Mouse (Mus musculus): ENCODE measurements at regions not wholly inside any gene's neighbourhood (a gene's known extent, or its start where the extent isn't known, plus 50 kb on each side); places are given as distances from the start of the nearest gene placed in this dataset.

- DNase-seq (ENCODE audit: low spot score): no peak
These were observed 1239.3 kb upstream of the A1bg start for GRCm38 (mm10) chr15:62161975-62162647.

GRCm38 (mm10) chr15:62161061-62161460 lies 1238.2 kb upstream of the A1bg start:
- no peak for DNase-seq (ENCODE audit: low spot score)

DNA sequence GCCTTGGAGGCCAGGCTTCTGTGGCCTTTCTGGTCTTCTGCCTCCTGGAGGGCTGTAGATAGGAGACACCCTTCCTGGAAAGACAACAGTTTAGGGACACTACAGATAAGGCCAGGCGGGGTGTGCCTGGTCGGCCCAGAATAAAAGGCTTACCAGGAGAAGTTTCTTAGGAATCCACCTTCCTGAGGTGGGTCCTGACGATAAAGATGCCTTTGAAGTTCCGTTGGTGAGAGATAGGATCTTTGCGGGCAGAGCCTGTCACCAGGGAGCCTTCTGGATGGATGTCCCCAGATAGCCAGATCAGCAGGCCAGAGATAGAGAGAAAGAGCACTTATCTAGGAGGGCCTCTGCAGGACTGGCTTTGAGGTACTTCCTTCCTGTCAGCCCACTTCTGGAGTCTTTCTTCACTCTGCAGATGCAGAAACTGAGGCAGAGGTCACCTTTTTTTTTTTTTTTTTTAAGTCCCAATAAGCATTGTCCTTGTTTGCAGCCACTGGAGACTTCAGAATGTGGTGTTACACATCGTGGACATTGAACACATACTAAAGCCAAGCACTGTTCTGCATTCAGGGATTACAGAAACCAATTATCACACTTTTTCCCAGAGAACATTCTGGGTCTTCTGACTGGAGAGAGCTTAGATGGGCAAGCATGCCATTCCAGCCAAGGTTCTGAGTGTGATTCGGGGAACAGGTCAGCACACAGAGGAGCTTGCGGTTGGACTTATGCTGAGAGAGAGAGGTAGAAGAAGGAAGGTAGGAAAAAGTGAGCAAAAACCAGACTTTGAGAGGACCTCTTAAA lies 1236.3 kb upstream of the A1bg start:
- no peak for DNase-seq (ENCODE audit: low spot score)

DNA sequence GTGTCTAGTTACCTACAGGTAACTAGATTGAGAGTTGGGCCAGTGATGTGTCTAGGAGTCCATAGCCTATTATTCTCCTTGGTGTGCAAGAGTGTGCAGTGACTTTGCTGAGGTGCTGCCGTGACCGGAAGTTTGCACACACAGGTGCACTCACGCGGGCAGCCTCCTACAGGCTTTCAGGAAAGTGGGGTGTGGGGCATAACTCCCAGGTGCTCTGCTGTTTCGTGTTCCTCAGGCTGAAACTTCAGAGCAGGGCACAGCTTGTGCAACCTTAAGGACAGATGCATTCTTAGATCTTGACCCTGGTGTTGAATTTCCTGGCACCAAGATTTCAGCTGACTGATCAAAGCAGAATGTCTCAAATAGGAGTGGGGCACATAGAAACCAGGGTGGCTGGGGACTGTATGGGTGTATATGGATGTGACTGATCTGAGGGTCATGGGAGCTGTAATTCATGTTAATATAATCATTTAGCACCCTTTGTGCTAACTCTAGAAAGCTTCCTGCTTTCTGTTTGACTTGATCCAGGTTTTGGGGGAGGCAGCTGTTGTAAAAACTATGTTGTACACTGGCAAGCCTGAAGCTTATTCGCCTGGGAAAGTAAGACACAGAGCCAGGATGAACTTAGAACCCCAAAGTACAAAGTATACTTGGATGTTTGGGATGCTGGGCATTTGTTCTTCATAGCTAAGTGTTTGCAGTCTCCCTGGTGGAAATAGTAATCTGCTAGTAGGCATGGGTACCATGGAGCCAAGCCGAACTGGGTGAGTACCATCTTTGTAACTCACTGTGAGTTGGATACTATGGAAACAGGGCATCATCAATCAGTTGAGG lies 1234.6 kb upstream of the A1bg start:
- DNase-seq (ENCODE audit: low spot score): no peak

GRCm38 (mm10) chr15:62153222-62153621 lies 1230.4 kb upstream of the A1bg start:
- DNase-seq (ENCODE audit: low spot score): no peak

GRCm38 (mm10) chr15:62152133-62152532 lies 1229.3 kb upstream of the A1bg start:
- no peak for DNase-seq (ENCODE audit: low spot score)

DNA sequence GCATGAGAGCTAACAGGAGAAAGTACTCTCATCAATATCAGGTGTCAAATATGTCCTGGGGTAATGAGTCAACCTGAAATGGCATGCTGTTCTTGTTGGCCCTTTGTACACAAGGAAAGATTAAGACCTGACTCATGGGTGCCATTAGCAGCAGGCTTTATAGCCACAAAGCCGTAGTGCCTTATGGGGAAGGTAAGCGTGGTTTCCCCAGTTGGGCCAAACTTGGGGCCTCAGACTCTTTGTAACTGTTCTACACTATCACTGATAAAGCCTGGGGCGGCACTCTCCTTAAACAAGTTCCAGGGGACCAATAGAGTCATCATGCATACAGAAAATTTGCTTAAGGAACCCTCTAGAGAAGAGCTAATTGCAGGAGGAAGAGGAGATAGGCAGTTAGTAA lies 1228.9 kb upstream of the A1bg start:
- DNase-seq (ENCODE audit: low spot score): no peak

GRCm38 (mm10) chr15:62150296-62150695 lies 1227.5 kb upstream of the A1bg start:
- no peak for DNase-seq (ENCODE audit: low spot score)

- DNase-seq (ENCODE audit: low spot score): no peak
These were observed 1225.9 kb upstream of the A1bg start for GRCm38 (mm10) chr15:62148680-62149237.

- no peak for DNase-seq (ENCODE audit: low spot score)
These were observed 1224.6 kb upstream of the A1bg start for GRCm38 (mm10) chr15:62147343-62147953.

DNA sequence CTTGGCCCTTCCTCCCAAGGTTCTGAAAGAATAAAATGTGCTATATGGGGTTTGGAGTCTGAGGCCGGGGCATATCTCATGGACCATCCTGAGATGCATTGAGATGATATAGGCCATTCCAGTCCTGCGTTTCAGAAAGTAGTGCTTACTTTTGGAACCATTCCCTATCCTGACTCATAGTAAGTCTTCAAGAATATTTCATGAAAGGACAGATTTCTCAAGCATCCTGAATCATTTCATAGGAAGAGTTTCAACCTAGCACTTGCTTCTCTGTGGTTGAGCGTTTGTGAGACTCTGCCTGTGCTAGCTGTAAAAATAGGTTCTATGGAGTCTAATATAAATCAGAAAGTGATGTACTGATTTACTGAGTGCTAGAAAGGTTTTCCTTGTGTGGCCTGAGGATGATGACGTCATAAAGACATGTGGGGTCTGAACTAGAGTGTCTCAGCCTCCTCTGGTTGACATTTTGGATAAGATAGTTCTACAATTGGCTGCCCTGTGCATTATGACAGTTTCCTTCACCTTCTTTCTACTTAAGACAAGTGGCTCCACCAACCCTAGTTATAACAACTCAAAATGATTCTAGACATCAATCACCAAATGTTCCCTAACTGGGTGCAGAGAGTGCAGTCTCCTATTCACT lies 1223.0 kb upstream of the A1bg start:
- no peak for DNase-seq (ENCODE audit: low spot score)

DNA sequence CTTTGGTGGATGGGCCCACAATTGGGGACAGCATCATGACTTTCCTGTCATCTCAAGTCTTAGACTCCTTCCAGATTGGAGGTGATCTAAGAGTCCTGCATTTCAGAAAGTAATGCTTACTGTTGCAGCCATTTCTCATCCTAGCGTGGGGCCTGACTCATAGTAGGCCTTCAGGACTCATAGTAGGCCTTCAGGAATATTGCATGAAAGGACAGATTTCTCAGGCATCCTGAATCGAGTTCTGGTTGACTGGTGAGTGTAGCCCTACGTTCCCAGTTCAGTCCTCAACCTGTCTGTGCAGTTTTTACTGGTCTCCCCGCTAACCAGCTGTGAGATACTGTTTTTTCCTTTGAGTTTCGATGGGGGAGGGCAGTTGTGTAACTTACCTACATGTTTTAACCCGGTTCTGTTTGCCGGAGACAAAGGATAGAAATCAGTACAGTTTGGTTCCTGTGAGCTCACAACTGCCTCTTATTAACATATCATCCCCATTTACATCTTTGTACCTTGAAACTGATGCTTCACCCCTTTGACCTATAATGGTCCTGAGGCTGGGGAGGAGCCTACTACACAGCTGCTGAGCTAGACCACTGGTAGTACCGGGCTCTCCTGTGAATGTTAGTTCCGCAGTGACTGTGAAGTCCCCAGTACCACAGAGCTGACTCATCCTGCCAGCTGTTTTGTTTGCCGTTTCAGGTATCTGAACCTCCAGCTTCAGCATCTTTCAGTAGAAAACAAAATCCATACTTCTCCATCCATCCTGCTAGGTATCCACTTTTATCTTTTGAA lies 1222.2 kb upstream of the A1bg start:
- no peak for DNase-seq (ENCODE audit: low spot score)

- DNase-seq (ENCODE audit: low spot score): no peak
These were observed 1217.0 kb upstream of the A1bg start for GRCm38 (mm10) chr15:62139859-62140258.

GRCm38 (mm10) chr15:62139192-62139591 lies 1216.4 kb upstream of the A1bg start:
- no peak for DNase-seq (ENCODE audit: low spot score)

GRCm38 (mm10) chr15:62138701-62139100 lies 1215.9 kb upstream of the A1bg start:
- no peak for DNase-seq (ENCODE audit: low spot score)

DNA sequence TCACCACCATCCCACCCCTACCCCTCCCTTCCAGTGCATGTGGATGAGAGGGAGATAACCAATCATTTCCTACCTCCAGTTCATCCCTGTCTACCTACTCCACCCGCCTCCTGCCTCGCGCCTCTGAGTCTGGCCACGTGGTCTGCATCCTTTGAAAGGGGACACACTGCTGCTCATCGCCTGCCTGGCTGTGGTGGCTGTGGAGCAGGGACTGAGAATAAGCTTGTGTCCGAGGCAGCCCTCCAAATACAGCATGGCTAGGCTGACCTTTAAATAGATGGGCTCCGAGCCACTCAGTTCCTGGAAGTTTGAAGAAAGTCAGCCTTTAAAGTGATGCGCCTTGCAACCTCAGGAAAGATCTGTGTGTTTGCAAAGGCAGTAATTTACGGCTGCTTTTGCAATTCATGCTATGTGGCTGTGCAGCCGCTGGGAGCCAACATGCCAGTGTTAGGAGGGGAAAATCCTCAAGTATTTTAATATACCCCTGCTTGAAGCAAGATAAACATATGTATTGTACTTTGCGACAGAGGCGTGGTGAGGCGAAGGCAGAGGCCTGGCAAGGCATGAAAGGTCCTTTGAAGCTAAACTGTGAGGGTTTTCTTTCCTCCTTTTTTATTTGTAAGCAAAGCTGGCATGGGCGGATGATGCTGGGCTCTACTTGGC lies 1214.3 kb upstream of the A1bg start:
- no peak for DNase-seq (ENCODE audit: low spot score)

GRCm38 (mm10) chr15:62134835-62135234 lies 1212.0 kb upstream of the A1bg start:
- DNase-seq (ENCODE audit: low spot score): no peak

DNA sequence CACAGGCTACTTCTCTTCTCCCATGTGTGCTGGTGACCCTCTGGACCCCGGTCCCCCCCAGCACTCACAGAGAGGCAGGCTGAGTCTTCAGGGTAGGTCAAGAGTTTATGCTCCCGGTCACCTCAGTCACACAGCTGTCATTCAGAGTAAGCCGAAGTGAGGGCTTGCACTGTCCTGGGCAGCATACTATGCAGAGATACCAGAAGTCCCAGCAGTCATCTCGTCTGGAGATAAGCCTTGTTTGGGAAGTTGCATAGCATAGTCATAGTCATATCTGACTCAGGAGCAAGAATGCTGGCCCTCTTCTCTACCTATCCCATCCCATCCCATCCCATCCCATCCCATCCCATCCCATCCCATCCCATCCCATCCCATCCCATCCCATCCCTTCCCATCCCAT lies 1211.5 kb upstream of the A1bg start:
- no peak for DNase-seq (ENCODE audit: low spot score)

GRCm38 (mm10) chr15:62132895-62133294 lies 1210.1 kb upstream of the A1bg start:
- no peak for DNase-seq (ENCODE audit: low spot score)

- no peak for DNase-seq (ENCODE audit: low spot score)
These were observed 1208.9 kb upstream of the A1bg start for GRCm38 (mm10) chr15:62131686-62132085.
